Mouse (Mus musculus) brown adipose tissue, adult 24 weeks (tissue): ENCODE measurements around the gene Ryr2. TPM values are rescaled to one million over a fixed set of nuclear protein-coding genes. Genes with fewer than 3 reads are reported as not detected.

Experiments used
- H3K27ac ChIP-seq: fragments of 200-500 bp; replicated peaks from 2 replicates; pipeline ENCODE4 v1.5.1; 2012; ENCODE audit warnings: low read depth, mild to moderate bottlenecking, low read length
- H3K4me1 ChIP-seq: fragments of 200-500 bp; 2 replicates; pipeline ENCODE4 v1.6.1; 2012; ENCODE audit warnings: low read length, mixed read lengths; ENCODE audit not compliant: control insufficient read depth, insufficient read depth, insufficient read length
- H3K4me3 ChIP-seq: fragments of 200-500 bp; 2 replicates; pipeline ENCODE4 v1.5.1; 2012; ENCODE audit warnings: low read depth, mild to moderate bottlenecking, low read length, moderate library complexity; ENCODE audit not compliant: insufficient read depth
- polyA plus RNA-seq: library from polyadenylated mRNA; stranded (reverse); fragments of >200 nt; gene quantifications from 2 replicates; pipeline ENCODE4 v1.2.4, GENCODE M21; 2012; ENCODE audit not compliant: missing spikeins, insufficient read depth, insufficient read length

The Ryr2 gene
- polyA plus RNA-seq, 1 experiment, result 2.0 TPM

- Histone ChIP-seq H3K4me1 (no peaks in the 10 kb centered on the region), H3K4me3 (no peak overlapping the region), H3K27ac (no peak overlapping the region)
Observed at GRCm38 (mm10) chr13:11790536-11790935, 316.2 kb downstream of the Ryr2 start.

- no peak overlapping the region for H3K4me3 ChIP-seq
- H3K27ac ChIP-seq, result no peak overlapping the region
- H3K4me1 ChIP-seq, result no peaks in the 10 kb centered on the region
Observed at GRCm38 (mm10) chr13:11782411-11783155, 324.2 kb downstream of the Ryr2 start.

DNA sequence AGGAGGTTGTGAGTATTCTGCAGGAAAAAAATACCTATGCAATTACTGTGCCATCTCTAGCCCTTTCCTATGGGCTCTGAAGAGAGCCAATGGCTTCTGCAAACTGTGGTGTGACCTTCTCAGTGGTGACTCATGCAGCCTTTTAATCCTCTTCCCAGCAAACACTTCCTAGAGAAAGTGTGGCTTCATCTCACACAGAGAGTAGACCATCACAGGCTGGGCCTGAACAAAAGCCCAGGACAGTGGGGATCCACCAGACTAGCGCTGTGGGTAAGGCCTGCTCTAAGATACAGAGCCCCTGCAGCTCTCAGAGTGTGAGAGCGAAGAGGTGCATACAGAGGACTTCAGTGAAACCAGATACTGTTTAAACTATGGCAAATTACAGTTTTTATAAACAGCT is 325.7 kb downstream of the Ryr2 start:
- H3K27ac ChIP-seq, result no peak overlapping the region

DNA sequence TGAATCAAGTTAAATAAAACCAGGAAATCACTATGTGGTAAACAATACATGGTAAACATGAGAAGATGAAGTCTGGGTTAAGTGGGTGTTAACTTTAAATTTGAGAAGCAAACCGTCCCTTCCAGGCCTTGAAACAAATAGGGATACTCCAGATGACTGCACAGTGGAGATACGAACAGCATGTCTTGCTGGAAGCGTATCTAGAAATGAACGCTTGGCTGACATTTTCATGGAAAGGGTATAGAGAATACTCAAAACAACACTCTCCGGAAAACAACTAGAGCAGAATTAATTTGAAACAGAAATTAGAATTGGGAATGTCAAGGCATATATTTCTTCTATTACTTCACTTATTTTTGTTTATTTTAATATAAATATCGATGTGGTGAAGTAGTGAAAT is 329.0 kb downstream of the Ryr2 start:
- no peak overlapping the region for H3K4me3 ChIP-seq
- H3K4me1 ChIP-seq, result no peaks in the 10 kb centered on the region
- H3K27ac ChIP-seq, result no peak overlapping the region

More for the DNA sequence above, 325.7 kb downstream of the Ryr2 start:
- H3K4me1 ChIP-seq, result no peaks in the 10 kb centered on the region
- no peak overlapping the region for H3K4me3 ChIP-seq

DNA sequence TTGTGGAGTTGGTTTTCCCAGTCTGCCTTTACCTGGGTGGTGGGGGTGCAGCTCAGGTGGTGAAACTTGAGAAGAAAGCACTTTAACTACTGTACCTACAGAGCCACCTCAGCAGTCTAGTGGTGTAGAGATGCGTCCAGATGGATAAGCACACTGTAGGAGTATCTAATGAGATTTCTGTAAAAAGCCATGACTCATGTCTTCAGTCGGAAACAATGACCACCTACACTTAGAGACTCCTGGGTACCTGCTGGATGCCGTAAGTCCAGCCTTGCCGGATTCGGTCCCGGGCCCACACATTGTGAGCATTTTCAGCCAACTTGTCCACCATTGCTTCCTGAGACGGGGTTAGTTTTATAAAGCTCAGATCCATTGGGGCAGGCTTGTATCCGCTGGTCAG is 334.6 kb downstream of the Ryr2 start:
- Histone ChIP-seq H3K4me3 (no peak overlapping the region), H3K27ac (no peak overlapping the region), H3K4me1 (no peaks in the 10 kb centered on the region)

DNA sequence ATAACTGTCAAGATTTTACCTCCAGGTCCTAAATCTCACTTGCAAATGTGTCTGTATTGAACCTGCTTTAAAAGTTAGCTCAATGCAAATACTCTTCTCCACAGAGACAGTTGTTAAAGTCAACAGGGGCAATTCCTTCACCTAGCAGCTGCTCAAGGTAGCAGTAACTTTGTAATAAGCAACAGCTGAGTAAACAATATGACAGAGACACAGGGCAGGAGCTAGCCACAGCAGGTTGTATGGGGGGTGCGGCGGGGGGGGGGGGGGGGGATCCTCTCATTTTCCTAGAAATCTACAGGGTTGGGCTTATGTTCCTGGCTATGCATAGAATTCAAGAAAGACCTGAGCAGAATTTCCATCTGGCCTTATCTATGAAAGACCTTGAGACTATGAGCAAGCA is 339.8 kb downstream of the Ryr2 start:
- Histone ChIP-seq H3K4me3 (no peak overlapping the region), H3K4me1 (no peaks in the 10 kb centered on the region), H3K27ac (no peak overlapping the region)

DNA sequence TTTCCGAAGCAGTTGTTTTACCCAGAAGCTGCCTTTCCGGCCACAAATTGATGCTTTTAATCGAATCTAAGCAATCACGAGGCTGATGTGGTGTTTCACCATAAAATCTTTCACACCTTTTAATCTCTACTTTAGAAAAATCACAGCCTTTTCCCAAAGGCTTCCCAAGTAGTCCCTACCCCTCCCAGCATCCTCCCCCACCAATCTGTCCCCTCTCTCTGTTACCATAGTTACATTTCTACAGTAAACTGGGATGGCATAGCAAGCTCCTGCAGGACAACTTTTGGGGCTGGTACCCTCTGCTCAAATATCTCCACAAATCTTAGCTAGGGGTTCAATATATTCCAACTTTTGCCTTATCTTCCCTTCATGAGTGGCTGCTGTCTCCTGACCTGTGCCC is 342.8 kb downstream of the Ryr2 start:
- Histone ChIP-seq H3K27ac (no peak overlapping the region), H3K4me1 (no peaks in the 10 kb centered on the region), H3K4me3 (no peak overlapping the region)

GRCm38 (mm10) chr13:11763104-11763503 is 343.6 kb downstream of the Ryr2 start:
- Histone ChIP-seq H3K27ac (no peak overlapping the region), H3K4me1 (no peaks in the 10 kb centered on the region), H3K4me3 (no peak overlapping the region)

- H3K4me3 ChIP-seq, result no peak overlapping the region
- no peak overlapping the region for H3K27ac ChIP-seq
- no peaks in the 10 kb centered on the region for H3K4me1 ChIP-seq
Observed at GRCm38 (mm10) chr13:11757894-11758293, 348.9 kb downstream of the Ryr2 start.

GRCm38 (mm10) chr13:11745479-11745878 is 361.3 kb downstream of the Ryr2 start:
- H3K4me1 ChIP-seq, result no peaks in the 10 kb centered on the region
- no peak overlapping the region for H3K4me3 ChIP-seq
- H3K27ac ChIP-seq, result no peak overlapping the region

- Histone ChIP-seq H3K4me3 (no peak overlapping the region), H3K4me1 (no peaks in the 10 kb centered on the region), H3K27ac (no peak overlapping the region)
Observed at GRCm38 (mm10) chr13:11738211-11738610, 368.5 kb downstream of the Ryr2 start.

- H3K4me3 ChIP-seq, result no peak overlapping the region
Observed at GRCm38 (mm10) chr13:11716216-11716615, 390.5 kb downstream of the Ryr2 start.

DNA sequence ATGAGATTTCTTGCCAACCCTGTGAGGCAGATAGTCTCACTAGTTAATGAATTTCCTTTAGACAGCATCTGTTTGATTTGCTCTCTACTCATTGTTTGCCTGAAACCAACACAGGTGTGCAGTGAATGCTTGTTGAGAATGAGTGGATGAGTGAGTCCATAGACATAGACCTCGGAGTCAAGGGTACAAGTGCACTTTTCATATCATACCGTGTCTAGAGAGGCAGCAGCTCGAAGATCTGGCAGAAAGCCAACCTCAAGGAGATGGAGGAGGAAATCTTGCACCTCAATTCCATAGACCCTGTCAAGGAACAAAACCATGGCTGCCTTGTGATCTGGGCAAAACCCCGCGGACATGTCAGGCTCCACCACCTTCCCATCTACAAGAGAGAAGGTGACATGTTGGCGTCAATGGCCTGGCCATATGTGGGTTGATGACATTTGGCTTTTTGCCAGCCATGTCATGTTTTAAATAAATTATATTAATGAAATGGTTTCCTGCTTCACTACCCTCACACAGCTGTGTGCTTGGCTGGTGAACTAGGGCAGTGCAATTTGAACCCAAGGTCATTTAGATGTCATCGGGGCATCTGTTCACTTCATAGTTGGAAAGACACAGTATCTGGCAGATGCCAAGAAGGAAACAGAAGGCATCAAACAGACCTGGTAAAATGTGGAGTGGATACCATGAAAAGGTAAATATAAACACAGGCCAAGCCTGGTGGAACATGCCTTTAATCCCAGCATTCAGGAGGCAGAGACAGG is 396.9 kb downstream of the Ryr2 start:
- Histone ChIP-seq H3K4me3 (no peak overlapping the region), H3K27ac (no peak overlapping the region), H3K4me1 (no peaks in the 10 kb centered on the region)

More at GRCm38 (mm10) chr13:11716216-11716615, 390.5 kb downstream of the Ryr2 start:
- no peak overlapping the region for H3K27ac ChIP-seq
- no peaks in the 10 kb centered on the region for H3K4me1 ChIP-seq

GRCm38 (mm10) chr13:11701721-11702120 is 405.0 kb downstream of the Ryr2 start:
- Histone ChIP-seq H3K4me1 (no peaks in the 10 kb centered on the region), H3K4me3 (no peak overlapping the region)

GRCm38 (mm10) chr13:11696496-11696895 is 410.2 kb downstream of the Ryr2 start:
- Histone ChIP-seq H3K4me1 (no peaks in the 10 kb centered on the region), H3K4me3 (no peak overlapping the region), H3K27ac (no peak overlapping the region)

More at GRCm38 (mm10) chr13:11701721-11702120, 405.0 kb downstream of the Ryr2 start:
- H3K27ac ChIP-seq, result no peak overlapping the region

- Histone ChIP-seq H3K4me3 (no peak overlapping the region), H3K27ac (no peak overlapping the region), H3K4me1 (no peaks in the 10 kb centered on the region)
Observed at GRCm38 (mm10) chr13:11681802-11682201, 424.9 kb downstream of the Ryr2 start.
